Mouse (Mus musculus): ENCODE measurements around the gene Gm36079.
"Not testable (repeated sequence)": the region's sequence is repeated elsewhere in the genome, so short reads cannot be mapped to it uniquely, and the experiment has no call there.

GRCm38 (mm10) chr13:120048608-120049007, 21.8 kb upstream of the Gm36079 start:
- not testable (repeated sequence) for TF ChIP-seq CTCF (IDR thresholded peaks at IDR 0.05; ENCODE audit: borderline replicate concordance, insufficient read depth, low read length); POLR2A (IDR thresholded peaks at IDR 0.05; ENCODE audit: low read depth, low read length)
